Comparison of ENCODE assay signal across 14 mouse cellular contexts in genomic region chr2:118204646-118205045, GRCm38 (mm10). TPM values are rescaled to one million over a fixed set of nuclear protein-coding genes. Genes with fewer than 3 reads are reported as not detected.
DNase-seq lines count a peak whose midpoint lies in the region; ATAC-seq and TF ChIP-seq lines count a peak whose summit lies in the region.
"Had no signal": no experiment of that assay in that cellular context is flagged by ENCODE, and none has a peak within 500 bp of the region (broad histone marks: within the 10 kb centered on the region; RNA-seq: fewer than 3 reads in every experiment).

No protein-coding gene starts in this region.

- no peaks in the 10 kb centered on the region for H3K36me3 ChIP-seq in forebrain, embryonic 10.5 days (replicated peaks)
- H3K36me3 ChIP-seq in forebrain, embryonic 15.5 days = no peaks in the 10 kb centered on the region
- H3K36me3 ChIP-seq in hindbrain, embryonic 16.5 days (ENCODE audit: control insufficient read depth, insufficient read depth, low read length) = no peaks in the 10 kb centered on the region
- H3K36me3 ChIP-seq in midbrain, postnatal 0 days (ENCODE audit: insufficient read depth, low read length) = no peaks in the 10 kb centered on the region
- H3K36me3 ChIP-seq in heart, embryonic 12.5 days = no peaks in the 10 kb centered on the region
- H3K36me3 ChIP-seq: embryonic facial prominence, embryonic 13.5 days; liver, embryonic 12.5 days; lung, embryonic 15.5 days had no signal

- H3K4me3 ChIP-seq in forebrain, embryonic 10.5 days = no peak overlapping the region
- H3K4me3 ChIP-seq in forebrain, embryonic 15.5 days = no peak overlapping the region
- no peak overlapping the region for H3K4me3 ChIP-seq in hindbrain, embryonic 16.5 days (ENCODE audit: low read length)
- no peak overlapping the region for H3K4me3 ChIP-seq in midbrain, postnatal 0 days (ENCODE audit: low read depth, low read length)
- H3K4me3 ChIP-seq in heart, embryonic 12.5 days = no peak overlapping the region
- H3K4me3 ChIP-seq: embryonic facial prominence, embryonic 13.5 days; liver, embryonic 12.5 days; lung, embryonic 15.5 days had no signal

- TF ChIP-seq CTCF in midbrain, postnatal 0 days (IDR thresholded peaks at IDR 0.05) = no peak

- WGBS in forebrain, embryonic 10.5 days = 69% methylated on average over 4 of the region's 4 CpGs
- WGBS in forebrain, embryonic 15.5 days = 15% methylated on average over 4 of the region's 4 CpGs
- 30% methylated on average over 4 of the region's 4 CpGs for WGBS in hindbrain, embryonic 16.5 days
- 33% methylated on average over 4 of the region's 4 CpGs for WGBS in midbrain, postnatal 0 days
- 86% methylated on average over 4 of the region's 4 CpGs for WGBS in heart, embryonic 12.5 days

- H3K4me2 ChIP-seq in forebrain, embryonic 15.5 days (replicated peaks) = no peak overlapping the region
- H3K4me2 ChIP-seq in hindbrain, embryonic 16.5 days (ENCODE audit: low read length) = no peak overlapping the region
- H3K4me2 ChIP-seq in midbrain, postnatal 0 days (ENCODE audit: low read depth, low read length, poor library complexity, severe bottlenecking) = no peak overlapping the region
- no peak overlapping the region for H3K4me2 ChIP-seq in heart, embryonic 12.5 days
- H3K4me2 ChIP-seq: liver, embryonic 12.5 days had no signal

- H3K4me1 ChIP-seq in forebrain, embryonic 10.5 days = peaks cover 64% of the 10 kb centered on the region
- H3K4me1 ChIP-seq in forebrain, embryonic 15.5 days = peaks cover 48% of the 10 kb centered on the region
- peaks cover 16% of the 10 kb centered on the region for H3K4me1 ChIP-seq in hindbrain, embryonic 16.5 days (ENCODE audit: control insufficient read depth, insufficient read depth, low read depth, low read length)
- H3K4me1 ChIP-seq in midbrain, postnatal 0 days (ENCODE audit: insufficient read depth, low read length) = peaks cover 10% of the 10 kb centered on the region; the same call in 1 of the 2 replicates
- H3K4me1 ChIP-seq in heart, embryonic 12.5 days (replicated peaks) = peaks cover 15% of the 10 kb centered on the region
- H3K4me1 ChIP-seq: liver, embryonic 12.5 days had no signal

- ATAC-seq in forebrain, embryonic 15.5 days (replicated peaks) = no peak
- ATAC-seq in hindbrain, embryonic 16.5 days = no peak
- no peak for ATAC-seq in midbrain, postnatal 0 days (ENCODE audit: low FRiP score)
- no peak for ATAC-seq in heart, embryonic 12.5 days (ENCODE audit: insufficient number of reproducible peaks, low FRiP score)
- no peak for ATAC-seq in granulocyte monocyte progenitor cell, adult 5-6 weeks (replicated peaks; ENCODE audit: poor library complexity, severe bottlenecking)
- ATAC-seq: inflammation-experienced regulatory T-cells, adult 6 months; liver, embryonic 12.5 days had no signal

- peaks cover 19% of the 10 kb centered on the region for H3K27me3 ChIP-seq in forebrain, embryonic 10.5 days (ENCODE audit: poor library complexity, severe bottlenecking)
- no peaks in the 10 kb centered on the region for H3K27me3 ChIP-seq in forebrain, embryonic 15.5 days
- H3K27me3 ChIP-seq in hindbrain, embryonic 16.5 days (replicated peaks; ENCODE audit: control insufficient read depth, insufficient read depth, low read length) = no peaks in the 10 kb centered on the region; the same call in 1 of the 2 replicates
- H3K27me3 ChIP-seq in midbrain, postnatal 0 days (ENCODE audit: insufficient read depth, low read length) = no peaks in the 10 kb centered on the region
- peaks cover 45% of the 10 kb centered on the region for H3K27me3 ChIP-seq in heart, embryonic 12.5 days (replicated peaks)
- H3K27me3 ChIP-seq: embryonic facial prominence, embryonic 13.5 days; liver, embryonic 12.5 days; lung, embryonic 15.5 days had no signal

- no peaks in the 10 kb centered on the region for H3K9me3 ChIP-seq in forebrain, embryonic 10.5 days
- no peaks in the 10 kb centered on the region for H3K9me3 ChIP-seq in forebrain, embryonic 15.5 days
- no peaks in the 10 kb centered on the region for H3K9me3 ChIP-seq in hindbrain, embryonic 16.5 days (ENCODE audit: control insufficient read depth, low read length)
- no peaks in the 10 kb centered on the region for H3K9me3 ChIP-seq in midbrain, postnatal 0 days (ENCODE audit: low read length)
- no peaks in the 10 kb centered on the region for H3K9me3 ChIP-seq in heart, embryonic 12.5 days (replicated peaks)
- H3K9me3 ChIP-seq: embryonic facial prominence, embryonic 13.5 days; liver, embryonic 12.5 days; lung, embryonic 15.5 days had no signal

- H3K27ac ChIP-seq in forebrain, embryonic 10.5 days = peak overlapping the region; percentile 85
- H3K27ac ChIP-seq in forebrain, embryonic 15.5 days (replicated peaks) = peak overlapping the region; percentile 92
- peak overlapping the region; percentile 72; the same call in 1 of the 2 replicates for H3K27ac ChIP-seq in hindbrain, embryonic 16.5 days (ENCODE audit: low read depth, low read length)
- no peak overlapping the region for H3K27ac ChIP-seq in midbrain, postnatal 0 days (ENCODE audit: low read depth, low read length)
- H3K27ac ChIP-seq in heart, embryonic 12.5 days (ENCODE audit: poor library complexity, severe bottlenecking) = no peak overlapping the region
- H3K27ac ChIP-seq: embryonic facial prominence, embryonic 13.5 days; liver, embryonic 12.5 days; lung, embryonic 15.5 days had no signal

- intact Hi-C loops in left cerebral cortex, postnatal 4 days (cut with DNase I) = loop anchor here (5.0 kb wide), 1 partner anchor 43 kb away; no protein-coding TSS in a partner anchor

- no peak for DNase-seq in forebrain, embryonic 10.5 days (ENCODE audit: extremely low spot score, low spot score)
- DNase-seq in midbrain, postnatal 0 days (ENCODE audit: low spot score) = peak; percentile 51
- DNase-seq in gastrocnemius, postnatal 25 days = no peak
- DNase-seq in left cerebral cortex, postnatal 4 days = no peak
- DNase-seq: cerebellum, adult 11 months had no signal

- H3K9ac ChIP-seq in forebrain, embryonic 15.5 days (replicated peaks) = no peak overlapping the region
- H3K9ac ChIP-seq in hindbrain, embryonic 16.5 days (ENCODE audit: low read depth, low read length) = no peak overlapping the region
- no peak overlapping the region for H3K9ac ChIP-seq in midbrain, postnatal 0 days (replicated peaks; ENCODE audit: low read length, poor library complexity, severe bottlenecking)
- H3K9ac ChIP-seq in heart, embryonic 12.5 days = no peak overlapping the region
- H3K9ac ChIP-seq: embryonic facial prominence, embryonic 13.5 days; liver, embryonic 12.5 days; lung, embryonic 15.5 days had no signal

RNA-seq across cellular contexts. Expression of gene Fsip1, which starts 52.1 kb away (rescaled TPM):
- polyA plus RNA-seq in forebrain, embryonic 10.5 days (2016; fragmentation: Nextera tagmentation; extraction: Ambion mirVana) = 2.4 and 2.5 TPM in 2 replicates
- 3.3 TPM in 2 replicates for polyA plus RNA-seq in forebrain, embryonic 15.5 days (2015; fragmentation: Nextera tagmentation; extraction: Ambion mirVana)
- polyA plus RNA-seq in hindbrain, embryonic 16.5 days (2015; fragmentation: Nextera tagmentation; extraction: Ambion mirVana) = 4.1 TPM in 2 replicates
- total RNA-seq in midbrain, postnatal 0 days (2014; rRNA removed) = 1.2 and 1.3 TPM in 2 replicates
- 5.7 and 6.1 TPM in 2 replicates for polyA plus RNA-seq in midbrain, postnatal 0 days (2015; fragmentation: Nextera tagmentation; extraction: Ambion mirVana)
- total RNA-seq in gastrocnemius, postnatal 25 days (2021) = not detected
- polyA plus RNA-seq in heart, embryonic 12.5 days (2016; fragmentation: Nextera tagmentation; extraction: Ambion mirVana) = 0.23 TPM in 1 of 2 replicates, not detected in the other
- total RNA-seq in left cerebral cortex, postnatal 4 days (2021) = 1 to 10 TPM; 4.2 to 5.3 TPM
- total RNA-seq in granulocyte monocyte progenitor cell, adult 5-6 weeks (2014; fragmentation: Nextera tagmentation) = not detected in 2 replicates
- not detected in 2 replicates for total RNA-seq in granulocyte monocyte progenitor cell, adult 5-6 weeks (2017)
- total RNA-seq: gastrocnemius, postnatal 4 days had no signal
- polyA plus RNA-seq: inflammation-experienced regulatory T-cells, adult 6 months had no signal

Comparison
In these comparisons a context has a peak if more than half of its experiments do, and no peak if none do; other contexts are left out.
1. H3K27ac ChIP-seq: peak in forebrain, embryonic 10.5 days (single experiment), forebrain, embryonic 15.5 days (single experiment) and hindbrain, embryonic 16.5 days (single experiment); none in midbrain, postnatal 0 days (single experiment) and heart, embryonic 12.5 days (single experiment).